Mouse (Mus musculus): ENCODE measurements around the gene Rpa1. TPM values are rescaled to one million over a fixed set of nuclear protein-coding genes. Genes with fewer than 3 reads are reported as not detected.

Gene Rpa1
- polyA plus RNA-seq, 1 experiment from 2014 or later = 67.0 TPM

- Histone ChIP-seq H3K4me2 (replicated peaks) (peak overlapping the region; percentile 44; the same call in 1 of the 2 replicates), H3K4me3 (no peak overlapping the region), H3K9ac (replicated peaks) (no peak overlapping the region), H3K27ac (replicated peaks) (no peak overlapping the region), H3K36me3 (no peaks in the 10 kb centered on the region), H3K27me3 (peaks cover 25% of the 10 kb centered on the region), H3K4me1 (peaks cover 34% of the 10 kb centered on the region), H3K9me3 (no peaks in the 10 kb centered on the region)
- whole genome bisulfite sequencing = 7% methylated on average over 13 of the region's 13 CpGs
- ATAC-seq (replicated peaks) = 0 out of 2 replicates have a peak, but pooled peaks have one; percentile 23
Measured at GRCm38 (mm10) chr11:75282496-75283120, 65.5 kb downstream of the Rpa1 start.

GRCm38 (mm10) chr11:75281380-75282256, 66.5 kb downstream of the Rpa1 start:
- peaks cover 34% of the 10 kb centered on the region for H3K4me1 ChIP-seq

DNA sequence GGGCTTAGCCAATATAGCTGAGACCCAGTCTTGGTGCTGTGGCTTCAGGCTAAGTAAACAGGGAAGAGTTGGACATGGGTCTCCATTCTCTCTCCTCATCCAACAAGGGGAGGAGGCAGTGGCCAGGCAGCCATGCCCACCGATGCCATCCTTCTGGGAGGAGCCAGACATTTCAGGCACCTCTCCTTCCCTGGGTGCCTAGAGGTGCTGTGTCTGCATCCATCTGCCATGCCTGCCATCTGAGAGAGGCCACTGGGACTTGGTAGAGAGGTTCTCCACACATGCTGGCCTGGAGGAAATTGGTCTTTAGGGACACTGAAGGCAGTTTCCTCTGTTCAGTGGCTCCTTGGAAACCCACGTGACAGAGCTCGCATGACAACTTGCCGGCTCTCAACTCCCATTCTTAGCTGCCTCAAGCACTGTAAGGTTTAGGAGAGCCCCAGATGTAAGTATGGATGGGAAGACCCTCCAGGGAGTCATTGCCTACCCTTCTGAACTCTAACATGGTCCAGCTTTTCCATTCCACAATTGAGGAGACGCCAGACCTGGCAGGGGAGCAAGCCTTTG, 67.6 kb downstream of the Rpa1 start:
- peaks cover 34% of the 10 kb centered on the region for H3K4me1 ChIP-seq
- no peaks in the 10 kb centered on the region for H3K9me3 ChIP-seq
- H3K27ac ChIP-seq (replicated peaks) = no peak overlapping the region

More at GRCm38 (mm10) chr11:75281380-75282256, 66.5 kb downstream of the Rpa1 start:
- ATAC-seq (replicated peaks) = 0 out of 2 replicates have a peak, but pooled peaks have one; percentile 46
- H3K36me3 ChIP-seq = no peaks in the 10 kb centered on the region
- peak overlapping the region; percentile 44 for H3K4me2 ChIP-seq (replicated peaks)
- H3K9ac ChIP-seq (replicated peaks) = peak overlapping the region; percentile 43
- peaks cover 25% of the 10 kb centered on the region for H3K27me3 ChIP-seq
- peak overlapping the region; percentile 28; the same call in 1 of the 2 replicates for H3K27ac ChIP-seq (replicated peaks)
- 6% methylated on average over 29 of the region's 29 CpGs for WGBS
- H3K4me3 ChIP-seq = peak overlapping the region; percentile 22
- no peaks in the 10 kb centered on the region for H3K9me3 ChIP-seq

DNA sequence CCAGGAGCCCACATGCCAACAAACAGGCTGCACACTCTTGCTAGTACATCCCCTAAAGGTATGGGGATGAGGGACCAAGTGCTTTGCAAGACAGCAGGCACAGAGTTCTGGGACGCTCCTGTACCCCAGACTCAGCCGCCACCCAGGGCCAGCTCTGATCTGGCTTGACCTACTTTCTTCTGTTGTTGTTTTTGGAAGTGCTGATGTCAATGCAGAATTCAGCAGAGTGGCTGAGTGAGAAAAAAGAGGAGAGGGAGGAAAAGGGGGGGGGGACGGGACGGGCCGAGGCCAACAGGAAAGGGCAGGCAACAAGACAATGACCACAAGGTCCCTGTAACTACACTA, 68.1 kb downstream of the Rpa1 start:
- no peak overlapping the region for H3K4me3 ChIP-seq
- peaks cover 34% of the 10 kb centered on the region for H3K4me1 ChIP-seq
- 34% methylated on average over 5 of the region's 5 CpGs for WGBS
- H3K9ac ChIP-seq (replicated peaks) = no peak overlapping the region
- peaks cover 25% of the 10 kb centered on the region for H3K27me3 ChIP-seq
- no peak overlapping the region for H3K27ac ChIP-seq (replicated peaks)
- H3K4me2 ChIP-seq (replicated peaks) = no peak overlapping the region
- H3K9me3 ChIP-seq = no peaks in the 10 kb centered on the region
- ATAC-seq (replicated peaks) = no peak
- no peaks in the 10 kb centered on the region for H3K36me3 ChIP-seq

More for the DNA sequence above, 67.6 kb downstream of the Rpa1 start:
- WGBS = 43% methylated on average over 5 of the region's 5 CpGs
- H3K27me3 ChIP-seq = peaks cover 25% of the 10 kb centered on the region
- ATAC-seq (replicated peaks) = no peak
- H3K36me3 ChIP-seq = no peaks in the 10 kb centered on the region
- H3K4me3 ChIP-seq = no peak overlapping the region
- H3K4me2 ChIP-seq (replicated peaks) = no peak overlapping the region
- H3K9ac ChIP-seq (replicated peaks) = no peak overlapping the region

- Histone ChIP-seq H3K4me1 (peaks cover 37% of the 10 kb centered on the region), H3K4me3 (no peak overlapping the region), H3K27ac (replicated peaks) (no peak overlapping the region), H3K9me3 (no peaks in the 10 kb centered on the region), H3K4me2 (replicated peaks) (peak overlapping the region; percentile 29), H3K36me3 (no peaks in the 10 kb centered on the region), H3K27me3 (peaks cover 25% of the 10 kb centered on the region), H3K9ac (replicated peaks) (0 out of 2 replicates have a peak overlapping the region, but pooled peaks have one; percentile 14)
- no peak for ATAC-seq (replicated peaks)
- WGBS = 2% methylated on average over 16 of the region's 16 CpGs
Measured at GRCm38 (mm10) chr11:75279342-75280065, 68.6 kb downstream of the Rpa1 start.

GRCm38 (mm10) chr11:75279013-75279341, 69.1 kb downstream of the Rpa1 start:
- no peak overlapping the region for H3K4me3 ChIP-seq

DNA sequence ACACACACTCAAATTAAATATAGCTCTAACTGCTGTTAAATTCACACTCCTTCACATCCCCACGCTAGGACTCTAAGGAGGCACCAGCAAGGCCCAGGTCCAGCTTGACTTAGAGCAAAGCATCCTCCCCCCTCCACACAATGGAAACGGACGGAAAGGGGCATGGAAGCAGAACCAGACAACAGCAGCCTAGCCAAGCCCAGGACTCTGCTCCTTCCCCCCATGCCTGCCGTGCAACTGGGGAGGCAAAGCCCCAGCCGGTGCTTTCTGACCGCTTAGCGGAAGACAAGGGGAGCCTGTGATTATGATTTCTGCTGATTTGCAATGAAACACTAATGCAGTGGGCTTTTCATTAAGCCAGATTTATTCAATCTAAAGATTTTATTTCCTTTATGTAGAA, 70.0 kb downstream of the Rpa1 start:
- no peak overlapping the region for H3K27ac ChIP-seq (replicated peaks)
- 38% methylated on average over 7 of the region's 7 CpGs for WGBS
- H3K9ac ChIP-seq (replicated peaks) = no peak overlapping the region
- no peak overlapping the region for H3K4me2 ChIP-seq (replicated peaks)
- peaks cover 20% of the 10 kb centered on the region for H3K27me3 ChIP-seq
- peaks cover 44% of the 10 kb centered on the region for H3K4me1 ChIP-seq
- ATAC-seq (replicated peaks) = no peak
- no peaks in the 10 kb centered on the region for H3K9me3 ChIP-seq
- no peak overlapping the region for H3K4me3 ChIP-seq
- H3K36me3 ChIP-seq = no peaks in the 10 kb centered on the region

More at GRCm38 (mm10) chr11:75279013-75279341, 69.1 kb downstream of the Rpa1 start:
- no peaks in the 10 kb centered on the region for H3K9me3 ChIP-seq
- H3K27ac ChIP-seq (replicated peaks) = no peak overlapping the region
- H3K36me3 ChIP-seq = no peaks in the 10 kb centered on the region
- peaks cover 37% of the 10 kb centered on the region for H3K4me1 ChIP-seq
- ATAC-seq (replicated peaks) = no peak
- WGBS = 7% methylated on average over 4 of the region's 4 CpGs
- peaks cover 25% of the 10 kb centered on the region for H3K27me3 ChIP-seq
- H3K4me2 ChIP-seq (replicated peaks) = peak overlapping the region; percentile 29
- H3K9ac ChIP-seq (replicated peaks) = no peak overlapping the region

DNA sequence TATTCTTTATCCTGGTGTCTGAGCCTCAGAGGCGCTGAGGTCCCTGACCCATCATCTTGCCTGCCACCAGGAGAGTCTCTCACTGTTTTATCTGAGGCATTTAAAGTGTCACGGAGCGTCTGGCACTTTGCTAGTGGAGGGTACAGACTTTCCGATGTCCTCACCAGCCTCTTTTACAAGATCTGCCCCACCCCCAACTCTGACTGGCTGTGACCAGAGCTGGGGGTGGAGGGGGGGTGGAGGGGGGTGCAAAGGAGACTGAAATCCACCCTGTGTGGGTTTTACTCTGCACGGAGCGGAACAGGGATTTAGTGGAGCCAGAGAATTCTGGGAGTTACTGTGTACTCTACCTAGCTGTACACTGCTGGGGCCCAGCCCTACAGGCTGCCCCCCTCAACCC, 73.1 kb downstream of the Rpa1 start:
- no peaks in the 10 kb centered on the region for H3K9me3 ChIP-seq
- no peaks in the 10 kb centered on the region for H3K36me3 ChIP-seq
- H3K27me3 ChIP-seq = no peaks in the 10 kb centered on the region; the same call in 1 of the 2 replicates
- no peak overlapping the region for H3K4me3 ChIP-seq
- H3K4me1 ChIP-seq = peaks cover 40% of the 10 kb centered on the region
- no peak overlapping the region for H3K9ac ChIP-seq (replicated peaks)
- H3K4me2 ChIP-seq (replicated peaks) = no peak overlapping the region
- H3K27ac ChIP-seq (replicated peaks) = 0 out of 2 replicates have a peak overlapping the region, but pooled peaks have one; percentile 0
- peak; percentile 26; the same call in 1 of the 2 replicates for ATAC-seq (replicated peaks)
- 38% methylated on average over 6 of the region's 6 CpGs for WGBS

DNA sequence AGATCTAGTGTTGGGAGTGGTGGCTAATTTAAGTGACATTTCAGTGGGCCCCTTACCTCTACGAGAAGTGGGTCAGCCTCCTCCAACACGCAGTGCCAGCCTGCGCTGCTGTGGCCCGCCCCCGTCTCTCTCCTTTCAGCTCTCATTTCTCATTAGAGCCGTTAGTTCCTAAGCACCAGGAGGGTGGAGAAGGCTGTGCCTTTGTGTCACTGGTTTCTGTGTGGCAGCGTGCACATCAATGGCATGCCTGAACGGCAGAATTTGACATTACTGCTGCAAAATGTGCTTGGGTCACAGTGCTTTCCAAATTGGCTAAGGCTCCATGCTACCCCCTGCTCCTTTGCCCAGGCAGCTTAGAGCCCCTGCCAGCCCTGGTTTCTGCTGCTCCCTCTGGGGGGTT, 74.7 kb downstream of the Rpa1 start:
- Histone ChIP-seq H3K4me1 (peaks cover 28% of the 10 kb centered on the region), H3K27ac (replicated peaks) (peak overlapping the region; percentile 66), H3K4me3 (peak overlapping the region; percentile 10; the same call in 1 of the 2 replicates), H3K9ac (replicated peaks) (peak overlapping the region; percentile 22; the same call in 1 of the 2 replicates), H3K27me3 (no peaks in the 10 kb centered on the region), H3K36me3 (no peaks in the 10 kb centered on the region), H3K9me3 (no peaks in the 10 kb centered on the region), H3K4me2 (replicated peaks) (peak overlapping the region; percentile 29)
- 4% methylated on average over 8 of the region's 8 CpGs for whole genome bisulfite sequencing
- ATAC-seq (replicated peaks) = peak; percentile 76

DNA sequence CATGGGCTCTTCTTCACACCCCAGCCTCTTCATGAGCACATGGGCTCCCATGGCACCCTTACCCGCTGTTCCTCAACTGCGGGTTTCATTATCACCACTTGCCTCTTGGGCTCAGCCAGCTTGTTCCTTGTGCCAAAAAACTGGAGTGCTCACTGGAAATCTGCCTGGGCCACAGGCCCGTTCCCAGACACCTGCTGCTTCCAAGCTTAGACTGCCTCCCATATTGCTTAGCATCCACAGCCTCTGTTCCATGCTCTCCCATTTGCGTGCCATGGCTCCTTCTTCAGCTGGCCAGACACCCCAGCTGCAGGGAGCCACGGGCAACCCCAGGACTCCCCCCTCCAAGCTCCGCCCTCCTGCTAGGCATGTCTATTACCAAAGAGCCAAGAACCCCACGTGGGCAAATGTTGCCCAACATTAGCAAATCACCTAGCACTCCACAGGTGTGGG, 77.1 kb downstream of the Rpa1 start:
- Histone ChIP-seq H3K27me3 (no peaks in the 10 kb centered on the region), H3K9me3 (no peaks in the 10 kb centered on the region), H3K4me1 (peaks cover 31% of the 10 kb centered on the region), H3K36me3 (no peaks in the 10 kb centered on the region), H3K27ac (replicated peaks) (no peak overlapping the region), H3K4me2 (replicated peaks) (no peak overlapping the region), H3K4me3 (no peak overlapping the region), H3K9ac (replicated peaks) (no peak overlapping the region)
- peak; percentile 37 for ATAC-seq (replicated peaks)
- WGBS = 44% methylated on average over 7 of the region's 7 CpGs

- H3K27ac ChIP-seq (replicated peaks) = no peak overlapping the region
- no peak overlapping the region for H3K4me3 ChIP-seq
- H3K4me2 ChIP-seq (replicated peaks) = no peak overlapping the region
- peaks cover 31% of the 10 kb centered on the region for H3K4me1 ChIP-seq
- ATAC-seq (replicated peaks) = no peak
- no peaks in the 10 kb centered on the region for H3K27me3 ChIP-seq
- H3K9me3 ChIP-seq = no peaks in the 10 kb centered on the region
- H3K9ac ChIP-seq (replicated peaks) = no peak overlapping the region
- WGBS = 62% methylated on average over 8 of the region's 8 CpGs
- no peaks in the 10 kb centered on the region for H3K36me3 ChIP-seq
Measured at GRCm38 (mm10) chr11:75270276-75270984, 77.7 kb downstream of the Rpa1 start.

Data from forebrain, embryonic 15.5 days (tissue).